Mouse (Mus musculus): Measurements from ENCODE around the gene Ddx39b.

- no peak for TF ChIP-seq POLR2A (IDR thresholded peaks at IDR 0.05; ENCODE audit: borderline replicate concordance, extremely low read depth, low read depth, low read length)
- no peak for TF ChIP-seq CTCF (IDR thresholded peaks at IDR 0.05; ENCODE audit: insufficient read depth, low read length)
Measured at GRCm38 (mm10) chr17:35303271-35303670, 61.7 kb downstream of the Ddx39b start.
